In the genomic region with DNA sequence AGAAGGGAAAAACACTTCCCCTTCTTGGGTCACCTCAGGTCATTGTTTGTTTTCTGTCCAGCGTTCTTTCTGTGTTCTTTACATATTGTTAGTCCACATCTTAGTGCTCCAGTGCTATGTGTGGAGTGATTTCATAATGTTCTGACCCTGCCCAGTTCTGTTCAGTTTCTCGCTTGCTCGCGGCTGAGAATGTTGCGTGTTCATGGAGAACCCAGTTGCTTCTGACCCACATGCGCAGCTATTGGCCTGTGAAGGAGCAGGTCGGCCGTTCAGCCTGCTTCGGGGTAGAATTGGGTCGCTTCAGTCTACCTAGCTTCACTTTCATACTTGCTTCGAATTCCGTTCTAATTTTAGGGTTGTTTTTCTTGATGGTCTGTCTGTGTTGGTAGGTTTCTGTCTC, we compare ENCODE assay signal across 8 mouse cellular contexts. TPM values are rescaled to one million over a fixed set of nuclear protein-coding genes. Genes with fewer than 3 reads are reported as not detected.
A peak's percentile ranks its signal among the peaks of the same experiment; 100 is the strongest.
DNase-seq lines count a peak whose midpoint lies in the region; ATAC-seq and TF ChIP-seq lines count a peak whose summit lies in the region.

No protein-coding gene starts in this region.

- H3K9ac ChIP-seq in embryonic facial prominence, embryonic 14.5 days (ENCODE audit: low read depth, low read length), result peak overlapping the region; percentile 98
- peak overlapping the region; percentile 100 for H3K9ac ChIP-seq in hindbrain, embryonic 13.5 days
- H3K9ac ChIP-seq in liver, embryonic 13.5 days, result peak overlapping the region; percentile 93
- H3K9ac ChIP-seq in neural tube, embryonic 14.5 days (replicated peaks; ENCODE audit: low read depth, low read length), result no peak overlapping the region; the same call in 1 of the 2 replicates

- peak overlapping the region; percentile 75 for H3K4me2 ChIP-seq in embryonic facial prominence, embryonic 14.5 days (ENCODE audit: low read depth, low read length)
- peak overlapping the region; percentile 93 for H3K4me2 ChIP-seq in hindbrain, embryonic 13.5 days
- H3K4me2 ChIP-seq in liver, embryonic 13.5 days, result peak overlapping the region; percentile 91
- H3K4me2 ChIP-seq in neural tube, embryonic 14.5 days (ENCODE audit: low read depth, low read length), result peak overlapping the region; percentile 84

- TF ChIP-seq CTCF in cerebellum, adult 2 months (IDR thresholded peaks at IDR 0.05; ENCODE audit: borderline replicate concordance, insufficient read depth, low read depth, low read length), result no peak

- H3K4me1 ChIP-seq in cerebellum, adult 2 months (ENCODE audit: control insufficient read depth, insufficient read depth, low read length), result peaks cover 11% of the 10 kb centered on the region; the same call in 1 of the 2 replicates
- peaks cover 17% of the 10 kb centered on the region for H3K4me1 ChIP-seq in embryonic facial prominence, embryonic 14.5 days (ENCODE audit: control insufficient read depth, insufficient read depth, low read length)
- peaks cover 56% of the 10 kb centered on the region for H3K4me1 ChIP-seq in hindbrain, embryonic 13.5 days (replicated peaks)
- peaks cover 42% of the 10 kb centered on the region for H3K4me1 ChIP-seq in liver, embryonic 13.5 days (replicated peaks)
- H3K4me1 ChIP-seq in neural tube, embryonic 14.5 days (ENCODE audit: control insufficient read depth, insufficient read depth, low read length), result peaks cover 26% of the 10 kb centered on the region

- peak; percentile 59 to 66 for DNase-seq in cerebellum, adult 2 months
- no peak for DNase-seq in cerebellum, adult 8-10 months
- no peak for DNase-seq in embryonic facial prominence, embryonic 14.5 days (ENCODE audit: low spot score)
- DNase-seq in liver, embryonic 13.5 days, result no peak
- no peak for DNase-seq in testis, postnatal 14 days (ENCODE audit: low spot score)

- H3K36me3 ChIP-seq in embryonic facial prominence, embryonic 14.5 days (ENCODE audit: control insufficient read depth, insufficient read depth, low read length), result peaks cover 36% of the 10 kb centered on the region
- peaks cover 24% of the 10 kb centered on the region for H3K36me3 ChIP-seq in hindbrain, embryonic 13.5 days
- peaks cover 25% of the 10 kb centered on the region for H3K36me3 ChIP-seq in liver, embryonic 13.5 days
- peaks cover 10% of the 10 kb centered on the region; the same call in 1 of the 2 replicates for H3K36me3 ChIP-seq in neural tube, embryonic 14.5 days (ENCODE audit: control insufficient read depth, insufficient read depth, low read length)

- H3K27me3 ChIP-seq in cerebellum, adult 2 months (ENCODE audit: control insufficient read depth, insufficient read depth, low read length), result no peaks in the 10 kb centered on the region
- H3K27me3 ChIP-seq in embryonic facial prominence, embryonic 14.5 days (replicated peaks; ENCODE audit: control insufficient read depth, insufficient read depth, low read length), result 0 out of 2 replicates have a peak, but pooled peaks cover 4% of the 10 kb centered on the region
- H3K27me3 ChIP-seq in hindbrain, embryonic 13.5 days, result no peaks in the 10 kb centered on the region
- peaks cover 24% of the 10 kb centered on the region for H3K27me3 ChIP-seq in liver, embryonic 13.5 days
- H3K27me3 ChIP-seq in neural tube, embryonic 14.5 days (ENCODE audit: control insufficient read depth, insufficient read depth, low read length), result 0 out of 2 replicates have a peak, but pooled peaks cover 3% of the 10 kb centered on the region

- H3K27ac ChIP-seq in cerebellum, adult 2 months (ENCODE audit: insufficient read depth, low read length), result no peak overlapping the region; the same call in 1 of the 2 replicates
- H3K27ac ChIP-seq in embryonic facial prominence, embryonic 14.5 days (replicated peaks; ENCODE audit: low read depth, low read length), result no peak overlapping the region
- no peak overlapping the region for H3K27ac ChIP-seq in hindbrain, embryonic 13.5 days
- no peak overlapping the region for H3K27ac ChIP-seq in liver, embryonic 13.5 days
- H3K27ac ChIP-seq in neural tube, embryonic 14.5 days (ENCODE audit: low read depth, low read length), result no peak overlapping the region

- no peak for TF ChIP-seq POLR2A in cerebellum, adult 2 months (IDR thresholded peaks at IDR 0.05; ENCODE audit: borderline replicate concordance, insufficient read depth, low read length)

- WGBS in cerebellum, adult 2 months, result 3% methylated on average over 12 of the region's 12 CpGs
- 68% methylated on average over 12 of the region's 12 CpGs for WGBS in embryonic facial prominence, embryonic 14.5 days
- WGBS in hindbrain, embryonic 13.5 days, result 68% methylated on average over 12 of the region's 12 CpGs
- 81% methylated on average over 12 of the region's 12 CpGs for WGBS in liver, embryonic 13.5 days (ENCODE audit: insufficient replicate concordance)
- WGBS in neural tube, embryonic 14.5 days, result 72% methylated on average over 12 of the region's 12 CpGs

- ATAC-seq in embryonic facial prominence, embryonic 14.5 days (ENCODE audit: low read depth), result no peak
- no peak for ATAC-seq in hindbrain, embryonic 13.5 days (ENCODE audit: low FRiP score)
- no peak for ATAC-seq in liver, embryonic 13.5 days (ENCODE audit: low read depth)
- ATAC-seq in neural tube, embryonic 14.5 days (ENCODE audit: low read depth), result no peak
- no peak for ATAC-seq in erythroid progenitor cell, adult 5-6 weeks (replicated peaks; ENCODE audit: low FRiP score, poor library complexity, severe bottlenecking)

- no peaks in the 10 kb centered on the region for H3K9me3 ChIP-seq in embryonic facial prominence, embryonic 14.5 days (ENCODE audit: control insufficient read depth, low read length)
- H3K9me3 ChIP-seq in hindbrain, embryonic 13.5 days, result no peaks in the 10 kb centered on the region
- H3K9me3 ChIP-seq in liver, embryonic 13.5 days (replicated peaks), result no peaks in the 10 kb centered on the region
- no peaks in the 10 kb centered on the region for H3K9me3 ChIP-seq in neural tube, embryonic 14.5 days (ENCODE audit: control insufficient read depth, low read length)

- H3K4me3 ChIP-seq in cerebellum, adult 2 months (replicated peaks; ENCODE audit: insufficient read depth, low read depth, low read length), result peak overlapping the region; percentile 67
- peak overlapping the region; percentile 99 for H3K4me3 ChIP-seq in embryonic facial prominence, embryonic 14.5 days (ENCODE audit: low read depth, low read length)
- peak overlapping the region; percentile 98 for H3K4me3 ChIP-seq in hindbrain, embryonic 13.5 days
- H3K4me3 ChIP-seq in liver, embryonic 13.5 days (replicated peaks), result peak overlapping the region; percentile 79
- peak overlapping the region; percentile 91 for H3K4me3 ChIP-seq in neural tube, embryonic 14.5 days (ENCODE audit: low read depth, low read length)

RNA-seq across cellular contexts. Expression of gene Eif4g3, which starts 2.6 kb away (rescaled TPM):
- polyA plus RNA-seq in cerebellum, adult 2 months (2012; rRNA removed), result 156 and 160 TPM in 2 replicates
- polyA plus RNA-seq in embryonic facial prominence, embryonic 14.5 days (2014; fragmentation: Nextera tagmentation; extraction: Ambion mirVana), result 33.9 and 35.4 TPM in 2 replicates
- polyA plus RNA-seq in hindbrain, embryonic 13.5 days (2015; fragmentation: Nextera tagmentation; extraction: Ambion mirVana), result 48.7 and 53.1 TPM in 2 replicates
- polyA plus RNA-seq in liver, embryonic 13.5 days (2015; fragmentation: Nextera tagmentation; extraction: Ambion mirVana), result 7.3 and 7.9 TPM in 2 replicates
- polyA plus RNA-seq in neural tube, embryonic 14.5 days (2014; fragmentation: Nextera tagmentation; extraction: Ambion mirVana), result 64.9 and 71.4 TPM in 2 replicates
- 23.1 and 29.8 TPM in 2 replicates for total RNA-seq in erythroid progenitor cell, adult 5-6 weeks (2015; ENCODE audit: low replicate concordance)
- 11.7 and 12.1 TPM in 2 replicates for total RNA-seq in erythroid progenitor cell, adult 5-6 weeks (2017; ENCODE audit: low replicate concordance)

Comparison
In these comparisons a context has a peak if more than half of its experiments do, and no peak if none do; other contexts are left out.
1. DNase-seq: peak in cerebellum, adult 2 months (2 of 2); none in cerebellum, adult 8-10 months (single experiment), embryonic facial prominence, embryonic 14.5 days (single experiment), liver, embryonic 13.5 days (single experiment) and testis, postnatal 14 days (single experiment).
2. Peak in every context shown above with its lines, with median percentiles within 50 percentile points of each other: H3K4me3 ChIP-seq and H3K4me2 ChIP-seq.